Mouse (Mus musculus): ENCODE measurements at regions not wholly inside any gene's neighbourhood (a gene's known extent, or its start where the extent isn't known, plus 50 kb on each side); places are given as distances from the start of the nearest gene placed in this dataset.

- Histone ChIP-seq H3K9ac (replicated peaks; ENCODE audit: low read length, poor library complexity, severe bottlenecking) (no peak overlapping the region), H3K27me3 (ENCODE audit: insufficient read depth, low read length) (no peaks in the 10 kb centered on the region), H3K4me2 (ENCODE audit: low read depth, low read length, poor library complexity, severe bottlenecking) (no peak overlapping the region), H3K9me3 (ENCODE audit: low read length) (no peaks in the 10 kb centered on the region), H3K36me3 (ENCODE audit: insufficient read depth, low read length) (no peaks in the 10 kb centered on the region), H3K4me1 (ENCODE audit: insufficient read depth, low read length) (peaks cover 8% of the 10 kb centered on the region; the same call in 1 of the 2 replicates), H3K4me3 (ENCODE audit: low read depth, low read length) (no peak overlapping the region), H3K27ac (ENCODE audit: low read depth, low read length) (peak overlapping the region; percentile 32; the same call in 1 of the 2 replicates)
- TF ChIP-seq CTCF (IDR thresholded peaks at IDR 0.05): peak; percentile 32; the same call in 1 of the 2 replicates
- WGBS: 29% methylated on average over 13 of the region's 13 CpGs
- no peak for DNase-seq (ENCODE audit: low spot score)
- ATAC-seq (ENCODE audit: low FRiP score): no peak
Measured at GRCm38 (mm10) chr9:61069553-61070314, 275.4 kb downstream of the Uaca start.

- 25% methylated on average over 8 of the region's 8 CpGs for WGBS
- H3K4me2 ChIP-seq (ENCODE audit: low read depth, low read length, poor library complexity, severe bottlenecking): no peak overlapping the region
- H3K4me1 ChIP-seq (ENCODE audit: insufficient read depth, low read length): peaks cover 8% of the 10 kb centered on the region; the same call in 1 of the 2 replicates
- H3K4me3 ChIP-seq (ENCODE audit: low read depth, low read length): no peak overlapping the region
- H3K27ac ChIP-seq (ENCODE audit: low read depth, low read length): no peak overlapping the region; the same call in 1 of the 2 replicates
- no peak for TF ChIP-seq CTCF (IDR thresholded peaks at IDR 0.05)
- H3K9me3 ChIP-seq (ENCODE audit: low read length): no peaks in the 10 kb centered on the region
- no peak overlapping the region for H3K9ac ChIP-seq (replicated peaks; ENCODE audit: low read length, poor library complexity, severe bottlenecking)
- no peaks in the 10 kb centered on the region for H3K27me3 ChIP-seq (ENCODE audit: insufficient read depth, low read length)
- H3K36me3 ChIP-seq (ENCODE audit: insufficient read depth, low read length): no peaks in the 10 kb centered on the region
- ATAC-seq (ENCODE audit: low FRiP score): no peak
- no peak for DNase-seq (ENCODE audit: low spot score)
Measured at GRCm38 (mm10) chr9:61070315-61070707, 276.0 kb downstream of the Uaca start.

- Histone ChIP-seq H3K9me3 (ENCODE audit: low read length) (no peaks in the 10 kb centered on the region), H3K4me1 (ENCODE audit: insufficient read depth, low read length) (peaks cover 8% of the 10 kb centered on the region; the same call in 1 of the 2 replicates), H3K27ac (ENCODE audit: low read depth, low read length) (no peak overlapping the region), H3K9ac (replicated peaks; ENCODE audit: low read length, poor library complexity, severe bottlenecking) (no peak overlapping the region), H3K36me3 (ENCODE audit: insufficient read depth, low read length) (no peaks in the 10 kb centered on the region), H3K4me3 (ENCODE audit: low read depth, low read length) (no peak overlapping the region), H3K27me3 (ENCODE audit: insufficient read depth, low read length) (no peaks in the 10 kb centered on the region), H3K4me2 (ENCODE audit: low read depth, low read length, poor library complexity, severe bottlenecking) (no peak overlapping the region)
- 26% methylated on average over 9 of the region's 9 CpGs for WGBS
- ATAC-seq (ENCODE audit: low FRiP score): no peak
- no peak for TF ChIP-seq CTCF (IDR thresholded peaks at IDR 0.05)
- DNase-seq (ENCODE audit: low spot score): no peak
Measured at GRCm38 (mm10) chr9:61070861-61071260, 276.5 kb downstream of the Uaca start.

GRCm38 (mm10) chr9:61073482-61073881 is 279.1 kb downstream of the Uaca start:
- H3K4me3 ChIP-seq (ENCODE audit: low read depth, low read length): no peak overlapping the region
- no peak for TF ChIP-seq CTCF (IDR thresholded peaks at IDR 0.05)
- WGBS: 51% methylated on average over 4 of the region's 4 CpGs

GRCm38 (mm10) chr9:61075071-61075470 is 280.7 kb downstream of the Uaca start:
- 73% methylated on average over 4 of the region's 4 CpGs for WGBS
- Histone ChIP-seq H3K4me2 (ENCODE audit: low read depth, low read length, poor library complexity, severe bottlenecking) (no peak overlapping the region), H3K4me1 (ENCODE audit: insufficient read depth, low read length) (peaks cover 4% of the 10 kb centered on the region; the same call in 1 of the 2 replicates)

More at GRCm38 (mm10) chr9:61073482-61073881, 279.1 kb downstream of the Uaca start:
- H3K4me1 ChIP-seq (ENCODE audit: insufficient read depth, low read length): peaks cover 8% of the 10 kb centered on the region; the same call in 1 of the 2 replicates
- H3K27me3 ChIP-seq (ENCODE audit: insufficient read depth, low read length): no peaks in the 10 kb centered on the region
- no peak for ATAC-seq (ENCODE audit: low FRiP score)
- no peaks in the 10 kb centered on the region for H3K36me3 ChIP-seq (ENCODE audit: insufficient read depth, low read length)
- peak; percentile 32 for DNase-seq (ENCODE audit: low spot score)
- H3K9ac ChIP-seq (replicated peaks; ENCODE audit: low read length, poor library complexity, severe bottlenecking): no peak overlapping the region
- no peak overlapping the region for H3K27ac ChIP-seq (ENCODE audit: low read depth, low read length)
- no peaks in the 10 kb centered on the region for H3K9me3 ChIP-seq (ENCODE audit: low read length)
- no peak overlapping the region for H3K4me2 ChIP-seq (ENCODE audit: low read depth, low read length, poor library complexity, severe bottlenecking)

GRCm38 (mm10) chr9:61077181-61077580 is 282.8 kb downstream of the Uaca start:
- no peak for ATAC-seq (ENCODE audit: low FRiP score)
- WGBS: 82% methylated on average over 2 of the region's 2 CpGs
- no peak overlapping the region for H3K27ac ChIP-seq (ENCODE audit: low read depth, low read length)
- 0 out of 2 replicates have a peak, but pooled peaks cover 4% of the 10 kb centered on the region for H3K4me1 ChIP-seq (ENCODE audit: insufficient read depth, low read length)
- H3K4me3 ChIP-seq (ENCODE audit: low read depth, low read length): no peak overlapping the region
- H3K4me2 ChIP-seq (ENCODE audit: low read depth, low read length, poor library complexity, severe bottlenecking): no peak overlapping the region
- no peaks in the 10 kb centered on the region for H3K27me3 ChIP-seq (ENCODE audit: insufficient read depth, low read length)
- H3K36me3 ChIP-seq (ENCODE audit: insufficient read depth, low read length): no peaks in the 10 kb centered on the region
- H3K9me3 ChIP-seq (ENCODE audit: low read length): no peaks in the 10 kb centered on the region
- H3K9ac ChIP-seq (replicated peaks; ENCODE audit: low read length, poor library complexity, severe bottlenecking): no peak overlapping the region
- DNase-seq (ENCODE audit: low spot score): peak; percentile 51
- TF ChIP-seq CTCF (IDR thresholded peaks at IDR 0.05): peak; percentile 41

More at GRCm38 (mm10) chr9:61075071-61075470, 280.7 kb downstream of the Uaca start:
- DNase-seq (ENCODE audit: low spot score): no peak
- Histone ChIP-seq H3K27ac (ENCODE audit: low read depth, low read length) (no peak overlapping the region), H3K36me3 (ENCODE audit: insufficient read depth, low read length) (no peaks in the 10 kb centered on the region), H3K4me3 (ENCODE audit: low read depth, low read length) (no peak overlapping the region), H3K27me3 (ENCODE audit: insufficient read depth, low read length) (no peaks in the 10 kb centered on the region), H3K9me3 (ENCODE audit: low read length) (no peaks in the 10 kb centered on the region), H3K9ac (replicated peaks; ENCODE audit: low read length, poor library complexity, severe bottlenecking) (no peak overlapping the region)
- no peak for TF ChIP-seq CTCF (IDR thresholded peaks at IDR 0.05)
- no peak for ATAC-seq (ENCODE audit: low FRiP score)
